Mouse (Mus musculus) testis, adult 2 months (tissue): ENCODE measurements around the gene Tfcp2. TPM values are rescaled to one million over a fixed set of nuclear protein-coding genes. Genes with fewer than 3 reads are reported as not detected.
"Not testable (repeated sequence)": the region's sequence is repeated elsewhere in the genome, so short reads cannot be mapped to it uniquely, and the experiment has no call there.

Source experiments
- H3K27ac ChIP-seq: fragments of 200-500 bp; 2 replicates; pipeline ENCODE4 v1.5.1; 2012; ENCODE audit warnings: low read depth, low read length; ENCODE audit not compliant: control insufficient read depth, insufficient read depth
- H3K27me3 ChIP-seq: fragments of 200-500 bp; 2 replicates; pipeline ENCODE4 v1.6.1; 2012; ENCODE audit warnings: mild to moderate bottlenecking, low read length, moderate library complexity; ENCODE audit not compliant: control insufficient read depth, insufficient read depth
- H3K36me3 ChIP-seq: fragments of 200-500 bp; 2 replicates; pipeline ENCODE4 v1.6.1; 2012; ENCODE audit warnings: mild to moderate bottlenecking, low read length; ENCODE audit not compliant: control insufficient read depth, insufficient read depth
- H3K4me1 ChIP-seq: fragments of 200-500 bp; 2 replicates; pipeline ENCODE4 v1.6.1; 2012; ENCODE audit warnings: low read length; ENCODE audit not compliant: control insufficient read depth, insufficient read depth
- H3K4me3 ChIP-seq: fragments of 200-500 bp; 2 replicates; pipeline ENCODE4 v1.5.1; 2012; ENCODE audit warnings: low read depth, mild to moderate bottlenecking, low read length, moderate library complexity, mixed read lengths; ENCODE audit not compliant: control insufficient read depth
- CTCF ChIP-seq: fragments of 200-500 bp; IDR thresholded peaks from 2 replicates; pipeline ENCODE4 v1.5.1; 2012; ENCODE audit warnings: low read depth, mild to moderate bottlenecking, inconsistent platforms, low read length, moderate library complexity; ENCODE audit not compliant: control insufficient read depth, insufficient read depth, insufficient replicate concordance
- POLR2A ChIP-seq: fragments of 200-500 bp; IDR thresholded peaks from 2 replicates; pipeline ENCODE4 v1.6.1; 2012; ENCODE audit warnings: low read depth, mild to moderate bottlenecking, inconsistent platforms, low read length, moderate library complexity; ENCODE audit not compliant: control insufficient read depth
- polyA plus RNA-seq: library from polyadenylated mRNA; depleted of rRNA; stranded (reverse); fragments of >200 nt; gene quantifications from 2 replicates; pipeline ENCODE4 v1.2.3, GENCODE M21; 2012

The Tfcp2 gene
- polyA plus RNA-seq, 1 experiment, result 11.3 TPM

DNA sequence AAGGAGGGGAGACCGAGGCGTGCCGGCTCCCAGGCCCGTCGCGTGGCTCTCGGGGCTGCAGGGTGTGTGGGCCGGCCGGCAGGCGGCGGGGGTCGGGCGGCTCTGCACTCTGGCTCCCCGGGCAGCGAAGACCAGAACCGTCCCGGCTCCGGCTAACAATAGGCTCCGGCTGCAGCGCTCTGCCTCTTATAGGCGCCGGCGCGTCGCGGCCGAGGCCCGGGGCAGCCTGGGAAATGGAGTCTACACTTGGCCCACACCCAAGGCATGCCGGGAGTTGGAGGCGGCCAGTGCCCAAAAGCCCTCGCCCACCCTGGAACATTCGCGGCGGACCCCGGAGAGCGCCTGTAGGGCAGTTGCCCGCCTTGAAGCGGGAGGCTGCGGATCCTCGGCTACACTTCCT, 56.7 kb downstream of the Tfcp2 start, which contains the start of gene Csrnp2:
TSS of gene Csrnp2 (minus strand) at position 387 of the 400 bp plus-strand sequence.
- Histone ChIP-seq H3K4me1 (peaks cover 6% of the 10 kb centered on the region), H3K36me3 (no peaks in the 10 kb centered on the region), H3K4me3 (peak within 1 kb of the TSS; percentile 91), H3K27me3 (no peaks in the 10 kb centered on the region), H3K27ac (peak within 1 kb of the TSS; percentile 59)
- TF ChIP-seq POLR2A (peak; percentile 98), CTCF (peak; percentile 3; the same call in 1 of the 2 replicates)

DNA sequence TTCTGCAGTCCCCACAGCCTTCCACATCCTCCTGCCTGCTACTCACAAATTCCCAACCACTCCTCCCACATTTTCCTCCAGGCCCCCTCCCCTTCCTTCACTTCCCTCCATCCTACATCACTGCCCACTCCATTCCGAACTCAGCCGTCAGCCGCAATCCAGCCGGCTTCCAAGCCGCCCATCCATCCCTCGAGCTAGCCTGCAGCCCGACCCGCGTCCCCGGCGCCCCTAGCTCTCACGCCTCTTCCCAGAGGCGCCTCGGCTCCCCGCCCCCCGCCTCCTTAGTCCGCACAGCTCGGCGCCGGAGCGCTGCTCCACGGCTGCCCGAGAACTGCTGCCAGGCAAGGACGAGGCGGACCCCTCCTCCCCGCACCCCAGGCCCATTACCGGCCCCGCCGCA, 57.2 kb downstream of the Tfcp2 start:
- peaks cover 8% of the 10 kb centered on the region for H3K4me1 ChIP-seq
- no peaks in the 10 kb centered on the region for H3K27me3 ChIP-seq
- H3K4me3 ChIP-seq, result peak overlapping the region; percentile 91
- no peak overlapping the region for H3K27ac ChIP-seq
- TF ChIP-seq POLR2A, result no peak
- no peak for TF ChIP-seq CTCF
- no peaks in the 10 kb centered on the region for H3K36me3 ChIP-seq

DNA sequence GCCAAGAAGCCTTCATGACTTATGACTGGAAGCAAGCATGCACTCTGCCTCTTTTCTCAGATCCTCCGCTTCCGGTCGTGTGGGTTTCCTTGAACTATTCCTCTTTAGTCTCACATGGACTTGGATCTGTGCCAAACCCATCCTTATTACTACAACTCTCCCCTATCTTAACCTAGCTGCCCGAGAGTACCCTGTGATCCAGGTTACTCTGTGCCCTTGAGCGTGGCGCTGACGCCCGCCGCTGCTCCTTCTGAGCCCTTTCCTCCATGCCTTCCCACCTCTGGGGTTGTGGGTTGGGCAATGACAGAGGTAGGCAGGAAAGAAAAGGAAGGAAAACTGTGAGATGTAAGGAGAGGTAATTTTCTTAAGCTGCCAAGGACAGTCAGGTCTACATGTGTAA, 59.8 kb downstream of the Tfcp2 start:
- H3K27ac ChIP-seq, result no peak overlapping the region
- no peaks in the 10 kb centered on the region for H3K27me3 ChIP-seq
- TF ChIP-seq CTCF (no peak), POLR2A (no peak)
- H3K36me3 ChIP-seq, result no peaks in the 10 kb centered on the region
- peaks cover 17% of the 10 kb centered on the region for H3K4me1 ChIP-seq
- H3K4me3 ChIP-seq, result no peak overlapping the region

DNA sequence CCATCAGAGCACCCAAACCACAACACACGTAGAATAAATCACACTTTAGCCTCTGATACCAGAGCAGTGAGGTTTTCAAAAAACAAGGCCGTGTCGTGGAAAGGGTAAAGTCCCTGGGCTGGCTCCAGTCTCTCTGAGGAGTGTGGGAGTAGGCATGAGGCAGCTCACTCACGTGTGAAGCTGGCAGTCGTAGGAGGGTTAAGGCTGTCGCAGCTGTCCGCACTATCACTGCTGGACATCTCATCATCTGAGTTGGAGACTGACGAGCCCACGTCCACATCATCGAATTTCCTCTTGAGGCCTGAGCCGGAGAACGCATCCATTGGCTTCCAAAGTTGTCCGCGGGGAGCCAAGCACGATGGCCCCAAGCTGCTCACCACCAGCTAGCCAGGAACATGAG, 62.5 kb downstream of the Tfcp2 start:
- Histone ChIP-seq H3K4me3 (no peak overlapping the region), H3K27me3 (no peaks in the 10 kb centered on the region), H3K36me3 (peaks cover 2% of the 10 kb centered on the region; the same call in 1 of the 2 replicates), H3K27ac (no peak overlapping the region), H3K4me1 (peaks cover 24% of the 10 kb centered on the region)
- no peak for TF ChIP-seq POLR2A
- TF ChIP-seq CTCF, result no peak

DNA sequence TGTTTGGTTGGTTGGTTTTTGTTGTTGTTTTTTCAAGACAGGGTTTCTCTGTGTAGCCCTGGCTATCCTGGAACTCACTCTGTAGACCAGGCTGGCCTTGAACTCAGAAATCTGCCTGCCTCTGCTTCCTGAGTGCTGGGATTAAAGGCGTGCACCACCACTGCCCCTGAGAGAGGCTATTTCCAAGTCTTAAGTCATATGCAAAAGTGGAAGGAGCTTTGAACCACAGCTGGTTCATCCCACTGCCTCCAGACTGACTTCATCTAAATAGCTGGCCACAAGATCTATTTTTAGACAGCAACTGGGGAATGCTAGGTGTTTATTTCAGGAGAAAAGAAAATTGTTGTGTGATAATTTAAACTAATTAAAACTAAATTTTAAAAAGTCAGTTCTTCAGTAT, 63.5 kb downstream of the Tfcp2 start:
- peaks cover 21% of the 10 kb centered on the region for H3K4me1 ChIP-seq
- H3K36me3 ChIP-seq, H3K27ac ChIP-seq, H3K27me3 ChIP-seq, H3K4me3 ChIP-seq: not testable (repeated sequence)

DNA sequence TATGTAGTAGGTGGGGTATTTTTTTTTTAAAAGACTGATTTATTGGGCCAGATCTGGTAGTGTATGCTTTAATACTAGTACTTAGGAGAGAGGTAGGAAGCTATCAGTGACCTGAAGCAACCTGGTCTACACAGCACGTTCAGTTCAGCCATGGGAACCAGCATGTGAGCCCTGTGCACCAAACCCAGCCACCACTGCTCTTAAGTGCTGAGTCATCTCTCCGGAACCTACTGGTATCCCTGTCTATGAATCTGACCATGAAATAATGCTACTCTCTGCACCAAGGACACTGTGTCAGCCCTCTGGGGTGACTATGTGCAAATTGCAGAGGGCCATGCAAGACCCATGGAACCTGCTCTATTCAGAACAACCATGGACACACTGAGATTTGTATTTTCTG, 64.8 kb downstream of the Tfcp2 start:
- TF ChIP-seq POLR2A, result no peak
- TF ChIP-seq CTCF, result no peak
- Histone ChIP-seq H3K27me3 (no peaks in the 10 kb centered on the region), H3K4me1 (peaks cover 21% of the 10 kb centered on the region), H3K4me3 (peak overlapping the region; percentile 89), H3K27ac (no peak overlapping the region), H3K36me3 (peaks cover 2% of the 10 kb centered on the region; the same call in 1 of the 2 replicates)

DNA sequence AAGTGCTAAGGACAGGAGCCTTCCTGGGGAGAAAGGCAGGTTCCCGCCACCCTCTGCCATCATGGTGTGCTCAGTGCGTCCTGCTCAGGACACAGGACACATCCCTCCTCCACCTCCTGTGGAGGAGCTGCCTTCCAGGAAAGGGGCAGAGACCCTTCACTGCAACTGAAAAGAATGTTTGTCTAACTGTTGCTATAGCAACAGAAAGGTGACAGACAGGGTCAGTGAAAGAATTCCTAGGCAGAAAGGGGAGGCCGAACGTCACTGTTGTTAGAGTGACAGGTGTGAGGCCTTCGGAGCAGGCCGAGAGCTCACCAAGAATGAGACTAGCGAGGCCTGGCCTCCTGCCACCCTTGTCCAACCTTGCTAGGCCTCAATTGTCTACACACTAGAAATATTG, 65.4 kb downstream of the Tfcp2 start:
- peaks cover 5% of the 10 kb centered on the region; the same call in 1 of the 2 replicates for H3K36me3 ChIP-seq
- H3K4me3 ChIP-seq, result peak overlapping the region; percentile 89
- peak overlapping the region; percentile 75; the same call in 1 of the 2 replicates for H3K27ac ChIP-seq
- peaks cover 21% of the 10 kb centered on the region for H3K4me1 ChIP-seq
- no peak for TF ChIP-seq CTCF
- peak; percentile 61; the same call in 1 of the 2 replicates for TF ChIP-seq POLR2A
- H3K27me3 ChIP-seq, result no peaks in the 10 kb centered on the region

DNA sequence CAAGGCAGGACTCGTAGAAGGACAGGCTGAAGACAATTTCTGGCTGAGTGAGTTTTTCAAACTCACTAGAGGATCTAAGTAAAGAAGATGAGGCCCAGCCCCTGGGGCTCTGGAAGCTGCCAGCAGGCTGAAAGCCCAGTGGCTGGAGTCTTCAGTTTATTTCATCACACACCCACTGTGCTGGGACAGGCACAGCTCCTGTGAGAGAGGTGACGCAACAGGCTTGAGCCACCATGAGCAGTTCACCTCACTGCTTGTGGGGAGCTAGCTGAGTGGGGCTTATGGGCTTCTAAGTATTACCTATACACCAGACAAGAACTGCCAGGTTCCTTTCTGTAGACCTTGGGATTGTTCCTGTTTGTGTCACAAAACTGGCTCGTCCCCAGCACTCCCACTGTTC, 66.2 kb downstream of the Tfcp2 start:
- Histone ChIP-seq H3K27ac (no peak overlapping the region), H3K4me3 (peak overlapping the region; percentile 89), H3K4me1 (peaks cover 20% of the 10 kb centered on the region), H3K27me3 (no peaks in the 10 kb centered on the region), H3K36me3 (peaks cover 5% of the 10 kb centered on the region; the same call in 1 of the 2 replicates)
- no peak for TF ChIP-seq CTCF
- TF ChIP-seq POLR2A, result no peak
